Mouse (Mus musculus): ENCODE results near the gene Zfp36l3. TPM values are rescaled to one million over a fixed set of nuclear protein-coding genes. Genes with fewer than 3 reads are reported as not detected.

Gene Zfp36l3
- polyA plus RNA-seq (2012; rRNA removed; ENCODE audit: low replicate concordance): 0.07 TPM in 1 of 2 replicates, not detected in the other

DNA sequence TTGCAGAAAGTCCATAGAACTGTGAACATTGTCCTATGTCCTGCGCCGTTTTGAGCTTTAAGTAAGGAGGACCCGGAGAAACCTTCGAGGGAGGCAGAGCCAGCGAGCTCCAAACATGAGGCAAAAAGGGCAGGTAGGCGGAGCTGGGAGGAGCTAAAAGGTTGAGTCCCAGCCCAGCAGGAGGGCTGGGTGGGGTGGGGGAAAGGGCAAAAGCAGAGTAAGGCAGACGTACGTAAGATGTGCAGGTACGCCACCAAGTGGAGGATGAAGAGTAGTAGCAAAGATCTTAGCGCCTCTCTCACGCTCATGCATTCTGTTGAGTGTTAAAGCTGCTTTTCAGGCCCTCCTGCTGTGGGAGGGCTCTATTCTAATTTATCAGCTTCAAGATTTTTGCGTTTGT is at the start of gene Zfp36l3:
Gene Zfp36l3, minus strand, starts transcription at position 119 of the 400 bp plus-strand sequence.

DNA sequence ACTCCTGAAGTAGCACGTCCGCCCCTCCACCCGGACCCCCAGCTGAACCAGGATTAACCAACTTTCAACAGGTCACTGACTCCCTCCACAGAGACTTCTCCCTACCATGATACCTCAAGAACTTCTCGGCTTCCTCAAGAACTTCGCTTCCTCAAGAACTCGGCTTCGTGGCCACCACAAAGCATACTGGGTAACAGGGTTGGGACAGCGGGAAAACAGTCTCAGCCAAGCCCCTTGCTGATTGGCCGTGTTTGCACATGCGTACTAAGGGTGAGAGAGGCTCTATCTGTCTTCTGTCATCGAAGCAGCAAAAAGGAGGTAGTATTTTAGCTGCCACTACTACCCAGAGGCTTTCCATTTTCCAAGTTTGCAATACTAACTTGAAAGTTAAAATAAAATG is 21.3 kb upstream of the Zfp36l3 start, which contains the start of gene Xlr:
Gene Xlr, minus strand, starts transcription at position 188 of the 400 bp plus-strand sequence.

DNA sequence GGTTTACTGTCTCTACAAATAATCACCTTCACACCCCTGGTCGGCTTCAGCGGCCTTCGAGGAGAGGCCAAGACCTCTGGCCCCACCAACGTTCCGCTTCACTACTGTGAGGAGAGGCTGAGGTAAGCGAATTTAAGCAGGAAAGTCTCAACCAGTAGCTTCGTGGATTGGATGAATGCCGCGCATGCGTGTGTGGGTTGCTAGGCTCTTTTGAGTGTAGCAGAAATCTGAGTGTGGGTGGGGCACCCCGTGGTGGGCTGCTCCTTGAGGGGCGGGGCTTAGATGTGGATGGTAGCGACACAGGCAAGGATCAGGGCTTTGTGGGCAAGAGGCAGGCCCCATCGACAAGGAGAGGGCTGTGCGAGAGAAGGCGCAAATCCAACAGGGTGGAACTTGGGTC is 18.5 kb downstream of the Zfp36l3 start, which contains the start of gene 1700013H16Rik:
Gene 1700013H16Rik, minus strand, starts transcription at position 96 of the 400 bp plus-strand sequence.

DNA sequence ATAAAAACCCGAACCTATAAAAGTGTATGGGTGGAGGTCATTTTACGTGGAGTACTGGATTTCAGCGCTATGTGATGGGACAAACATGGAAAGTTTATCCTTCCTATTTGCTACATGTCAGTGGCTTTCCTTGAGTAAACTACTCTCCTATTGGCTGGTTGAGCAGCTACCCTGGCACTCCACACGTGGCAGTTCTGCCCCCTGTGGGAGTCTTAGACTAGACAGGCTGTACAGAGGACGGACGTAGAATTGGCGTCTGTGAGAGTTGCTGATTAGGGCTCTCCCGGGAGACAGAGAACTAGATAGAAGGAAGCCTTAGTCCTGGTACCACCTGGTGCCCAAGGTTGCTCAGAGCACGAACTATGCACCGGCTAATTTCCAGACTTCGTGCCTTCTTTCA is 51.6 kb downstream of the Zfp36l3 start, which contains the start of gene 4930502E18Rik:
Gene 4930502E18Rik, plus strand, starts transcription at position 231 of the 400 bp plus-strand sequence.

Other genes starting within 250 kb of the Zfp36l3 start
- 54.6 and 67.2 TPM in 2 replicates for gene Rtl8c, start 168.4 kb downstream of the Zfp36l3 start, polyA plus RNA-seq (2012; rRNA removed; ENCODE audit: low replicate concordance)
- gene Gm14597, start 167.4 kb downstream of the Zfp36l3 start, polyA plus RNA-seq (2012; rRNA removed; ENCODE audit: low replicate concordance): not detected in 2 replicates
- 271 and 298 TPM in 2 replicates for gene Rtl8a, start 132.7 kb downstream of the Zfp36l3 start, polyA plus RNA-seq (2012; rRNA removed; ENCODE audit: low replicate concordance)
- gene Rtl8b, start 106.0 kb downstream of the Zfp36l3 start, polyA plus RNA-seq (2012; rRNA removed; ENCODE audit: low replicate concordance): 269 and 359 TPM in 2 replicates
- 0.13 TPM in 1 of 2 replicates, not detected in the other for gene 4930502E18Rik, start 51.6 kb downstream of the Zfp36l3 start, polyA plus RNA-seq (2012; rRNA removed; ENCODE audit: low replicate concordance)
- gene 1700013H16Rik, start 18.6 kb downstream of the Zfp36l3 start, polyA plus RNA-seq (2012; rRNA removed; ENCODE audit: low replicate concordance): not detected in 2 replicates
- gene Xlr, start 21.3 kb upstream of the Zfp36l3 start, polyA plus RNA-seq (2012; rRNA removed; ENCODE audit: low replicate concordance): 0.12 and 0.14 TPM in 2 replicates

All from subcutaneous adipose tissue, adult 2 months (tissue).